Mouse (Mus musculus): Measurements from ENCODE around the gene Rgl1.

GRCm38 (mm10) chr1:152771016-152771415, 4.9 kb upstream of the Rgl1 start:
- TF ChIP-seq CTCF (IDR thresholded peaks at IDR 0.05; ENCODE audit: low read depth) (no peak), EP300 (optimal IDR thresholded peaks at IDR 0.05) (no peak)

Data from stomach, postnatal 0 days (tissue).